Mouse (Mus musculus): Measurements from ENCODE around the gene Hspe1. TPM values are rescaled to one million over a fixed set of nuclear protein-coding genes. Genes with fewer than 3 reads are reported as not detected.

Gene Hspe1
- total RNA-seq (2012; rRNA removed) (479 and 709 TPM in 2 replicates), total RNA-seq (2014; rRNA removed) (667 and 810 TPM in 2 replicates), polyA plus RNA-seq (2012; ENCODE audit: insufficient read length, low read depth) (728 and 915 TPM in 2 replicates)

GRCm38 (mm10) chr1:55087932-55088610 is at the start of gene Hspe1, which contains the start of gene Hspd1:
TSS of gene Hspe1 (plus strand) at chr1:55088132.
TSS of gene Hspd1 (minus strand) at chr1:55088243.
- peaks cover 4 to 41% of the 10 kb centered on the region in 2 experiments; a peak in 3 of 4 replicates for H3K4me1 ChIP-seq (ENCODE audit: control insufficient read depth in 1 of 2, insufficient read depth in 2 of 2)
- peak within 1 kb of the TSS; percentile 92 for H3K27ac ChIP-seq (ENCODE audit: insufficient read depth, low read depth)
- peak within 1 kb of the TSS; percentile 98 for H3K9ac ChIP-seq (ENCODE audit: insufficient read depth, low read depth)
- H3K79me2 ChIP-seq (replicated peaks; ENCODE audit: control insufficient read depth, extremely low read depth, insufficient read depth, poor library complexity, severe bottlenecking) = peaks cover 65% of the 10 kb centered on the region
- TF ChIP-seq MAX (IDR thresholded peaks at IDR 0.05; ENCODE audit: low read length) = peak; percentile 86
- no peak for TF ChIP-seq JUND (conservative IDR thresholded peaks at IDR 0.05; ENCODE audit: low read depth, low read length)
- peak; percentile 91 for TF ChIP-seq KAT2A (IDR thresholded peaks at IDR 0.05; ENCODE audit: insufficient replicate concordance, low read length)
- TF ChIP-seq SMC3 (IDR thresholded peaks at IDR 0.05; ENCODE audit: low read depth, low read length) = no peak
- TF ChIP-seq MEF2A (IDR thresholded peaks at IDR 0.05; ENCODE audit: borderline replicate concordance, low read depth, low read length) = peak; percentile 66; the same call in 1 of the 2 replicates
- no peak for TF ChIP-seq JUN (IDR thresholded peaks at IDR 0.05; ENCODE audit: insufficient read depth, low read depth, low read length)
- TF ChIP-seq TBP (conservative IDR thresholded peaks at IDR 0.05; ENCODE audit: low read depth, low read length) = 0 out of 2 replicates have a peak, but pooled peaks have one; percentile 52
- TF ChIP-seq TCF12 (IDR thresholded peaks at IDR 0.05; ENCODE audit: low read depth, low read length) = peak; percentile 75
- TF ChIP-seq HCFC1 (IDR thresholded peaks at IDR 0.05; ENCODE audit: low read depth, low read length) = peak; percentile 89
- 0 out of 2 replicates have a peak, but pooled peaks have one; percentile 43 for TF ChIP-seq RCOR1 (conservative IDR thresholded peaks at IDR 0.05; ENCODE audit: low read depth, low read length)
- TF ChIP-seq RAD21 (IDR thresholded peaks at IDR 0.05; ENCODE audit: low read depth, low read length) = no peak
- peak; percentile 96 for TF ChIP-seq ELF1 (IDR thresholded peaks at IDR 0.05; ENCODE audit: low read depth, low read length)
- TF ChIP-seq ZNF384 (IDR thresholded peaks at IDR 0.05; ENCODE audit: low read depth, low read length) = no peak
- TF ChIP-seq USF1 (IDR thresholded peaks at IDR 0.05; ENCODE audit: low read depth, low read length) = peak; percentile 43; the same call in 1 of the 2 replicates
- TF ChIP-seq ZC3H11A (IDR thresholded peaks at IDR 0.05; ENCODE audit: low read depth, low read length) = no peak
- peak; percentile 94 for TF ChIP-seq NELFE (IDR thresholded peaks at IDR 0.05; ENCODE audit: low read depth, low read length)
- TF ChIP-seq CTCF (conservative IDR thresholded peaks at IDR 0.05 in 1 of 2, IDR thresholded peaks at IDR 0.05 in 1 of 2; ENCODE audit: low read depth in 2 of 2, low read length in 2 of 2) = no peak
- no peak for TF ChIP-seq EP300 (IDR thresholded peaks at IDR 0.05; ENCODE audit: low read length)
- TF ChIP-seq ETS1 (conservative IDR thresholded peaks at IDR 0.05; ENCODE audit: low read depth, low read length) = peak; percentile 41; the same call in 1 of the 2 replicates
- peak; percentile 84 for TF ChIP-seq POLR2A (IDR thresholded peaks at IDR 0.05; ENCODE audit: low read depth, low read length)
- TF ChIP-seq CHD2 (IDR thresholded peaks at IDR 0.05; ENCODE audit: low read length) = peak; percentile 93
- TF ChIP-seq MYC (IDR thresholded peaks at IDR 0.05; ENCODE audit: low read depth, low read length) = peak; percentile 85
- peak; percentile 77; the same call in 1 of the 2 replicates for TF ChIP-seq SIN3A (IDR thresholded peaks at IDR 0.05; ENCODE audit: low read length)
- peak; percentile 87 for TF ChIP-seq NRF1 (IDR thresholded peaks at IDR 0.05; ENCODE audit: low read depth, low read length)
- no peak for TF ChIP-seq CHD1 (IDR thresholded peaks at IDR 0.05; ENCODE audit: low read depth, low read length)
- TF ChIP-seq ZMIZ1 (IDR thresholded peaks at IDR 0.05; ENCODE audit: low read depth, low read length) = peak; percentile 85
- TF ChIP-seq E2F4 (IDR thresholded peaks at IDR 0.05; ENCODE audit: insufficient replicate concordance, low read depth, low read length) = no peak
- peak; percentile 96 for TF ChIP-seq MXI1 (IDR thresholded peaks at IDR 0.05; ENCODE audit: low read depth, low read length)
- no peak; the same call in 1 of the 2 replicates for TF ChIP-seq GABPA (IDR thresholded peaks at IDR 0.05; ENCODE audit: insufficient replicate concordance, low read depth, low read length)
- peak; percentile 69 for TF ChIP-seq IRF4 (IDR thresholded peaks at IDR 0.05; ENCODE audit: low read depth, low read length)
- peak; percentile 99 for TF ChIP-seq MAZ (IDR thresholded peaks at IDR 0.05; ENCODE audit: low read depth, low read length)
- TF ChIP-seq BHLHE40 (IDR thresholded peaks at IDR 0.05; ENCODE audit: low read depth, low read length) = peak; percentile 69
- 0 out of 2 replicates have a peak, but pooled peaks have one; percentile 50 for TF ChIP-seq UBTF (IDR thresholded peaks at IDR 0.05; ENCODE audit: low read depth, low read length)
- in situ Hi-C loops (cut with MboI; ENCODE audit: low pct_ligation_motif_present, low pct_unique_long_range_greater_than_20kb, low sequenced_read_pairs) (no loop called here), dilution Hi-C loops (cut with MboI; ENCODE audit: extremely low pct_ligation_motif_present, extremely low pct_unique_long_range_greater_than_20kb, low sequenced_read_pairs) (no loop called here)
- no peaks in the 10 kb centered on the region for H3K9me3 ChIP-seq (replicated peaks; ENCODE audit: low read length)
- DNase-seq (ENCODE audit: extremely low read depth) = peak; percentile 98
- H3K4me3 ChIP-seq (replicated peaks in 1 of 3; ENCODE audit: low read depth in 2 of 3, low read length in 2 of 3, poor library complexity in 1 of 3) = peak within 1 kb of the TSS; percentile 95 to 100 (median 100)
- peak within 1 kb of the TSS; percentile 99 for H3K4me2 ChIP-seq (ENCODE audit: insufficient read depth, low read depth, poor library complexity, severe bottlenecking)
- peaks cover 28 to 52% of the 10 kb centered on the region in 2 experiments for H3K36me3 ChIP-seq (replicated peaks in 1 of 2; ENCODE audit: control insufficient read depth in 1 of 2, insufficient read depth in 1 of 2, low read length in 1 of 2)
- H3K27me3 ChIP-seq (replicated peaks) = no peaks in the 10 kb centered on the region
